Mouse (Mus musculus): Measurements from ENCODE around the gene Icosl. TPM values are rescaled to one million over a fixed set of nuclear protein-coding genes. Genes with fewer than 3 reads are reported as not detected.

Gene Icosl
- total and polyA plus RNA-seq, 3 experiments: not detected

DNA sequence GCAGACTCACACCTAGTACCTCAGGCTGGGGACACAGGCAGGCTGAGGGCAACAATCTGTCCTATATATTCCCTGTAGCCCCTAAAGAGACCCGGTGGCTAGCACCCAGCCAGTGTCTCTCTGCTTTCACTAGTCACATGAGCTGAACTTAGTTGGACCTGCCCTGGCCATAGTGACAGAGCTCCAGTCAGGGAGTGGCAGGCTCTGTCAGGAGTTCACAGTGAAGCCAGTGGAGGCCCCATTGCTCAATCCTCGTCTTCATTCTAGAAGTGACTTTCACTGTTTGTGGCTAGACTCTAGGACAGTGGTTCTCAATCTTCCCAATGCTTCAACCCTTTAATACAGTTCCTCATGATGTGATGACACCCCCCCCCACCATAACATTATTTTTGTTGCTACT is 37.1 kb upstream of the Icosl start:
- Histone ChIP-seq H3K9me3 (replicated peaks; ENCODE audit: insufficient read depth, low read length) (no peaks in the 10 kb centered on the region), H3K27me3 (ENCODE audit: control insufficient read depth in 1 of 2, insufficient read depth in 2 of 2, low read length in 2 of 2) (peaks cover 5% of the 10 kb centered on the region in 2 experiments), H3K9ac (ENCODE audit: control insufficient read depth, low read depth, low read length, poor library complexity, severe bottlenecking) (no peak overlapping the region), H3K4me1 (ENCODE audit: control insufficient read depth in 1 of 2, insufficient read depth in 2 of 2, low read length in 2 of 2) (no peaks in the 10 kb centered on the region), H3K27ac (ENCODE audit: control insufficient read depth, low read depth, low read length) (no peak overlapping the region), H3K36me3 (ENCODE audit: control insufficient read depth in 1 of 2, insufficient read depth in 2 of 2, low read length in 2 of 2) (no peaks in the 10 kb centered on the region), H3K79me2 (ENCODE audit: control insufficient read depth, insufficient read depth, low read length, poor library complexity) (no peaks in the 10 kb centered on the region), H3K4me3 (ENCODE audit: control insufficient read depth in 1 of 2, insufficient read depth in 1 of 2, low read depth in 2 of 2, low read length in 2 of 2) (no peak overlapping the region)
- no peak for TF ChIP-seq JUND (IDR thresholded peaks at IDR 0.05; ENCODE audit: low read depth, low read length)
- TF ChIP-seq POLR2AphosphoS2 (IDR thresholded peaks at IDR 0.05; ENCODE audit: low read length): no peak
- no peak for TF ChIP-seq POLR2A (IDR thresholded peaks at IDR 0.05; ENCODE audit: control insufficient read depth in 1 of 2, insufficient read depth in 1 of 2, low read depth in 1 of 2, low read length in 2 of 2, poor library complexity in 1 of 2)
- no peak for TF ChIP-seq NRF1 (IDR thresholded peaks at IDR 0.05; ENCODE audit: insufficient read depth, low read depth, low read length, poor library complexity, severe bottlenecking)
- TF ChIP-seq MAFK (IDR thresholded peaks at IDR 0.05; ENCODE audit: borderline replicate concordance, low read depth, low read length): no peak
- no peak for TF ChIP-seq TBP (IDR thresholded peaks at IDR 0.05; ENCODE audit: low read depth, low read length)
- TF ChIP-seq EP300 (IDR thresholded peaks at IDR 0.05; ENCODE audit: low read depth in 1 of 2, low read length in 2 of 2): no peak
- TF ChIP-seq NELFE (IDR thresholded peaks at IDR 0.05; ENCODE audit: low read depth, low read length): no peak
- TF ChIP-seq BHLHE40 (IDR thresholded peaks at IDR 0.05; ENCODE audit: borderline replicate concordance, low read depth, low read length): no peak
- TF ChIP-seq CTCF (IDR thresholded peaks at IDR 0.05 in 2 of 3, conservative IDR thresholded peaks at IDR 0.05 in 1 of 3; ENCODE audit: control insufficient read depth in 1 of 3, insufficient read depth in 1 of 3, low read depth in 2 of 3, low read length in 3 of 3, poor library complexity in 1 of 3, severe bottlenecking in 1 of 3): no peak
- no peak for TF ChIP-seq UBTF (IDR thresholded peaks at IDR 0.05; ENCODE audit: borderline replicate concordance, insufficient read depth, low read depth, low read length)
- TF ChIP-seq ZNF384 (IDR thresholded peaks at IDR 0.05; ENCODE audit: low read depth, low read length): no peak
- TF ChIP-seq E2F4 (IDR thresholded peaks at IDR 0.05; ENCODE audit: borderline replicate concordance, low read depth, low read length): no peak
- no peak for TF ChIP-seq MAZ (IDR thresholded peaks at IDR 0.05; ENCODE audit: low read depth, low read length)
- TF ChIP-seq CHD2 (IDR thresholded peaks at IDR 0.05; ENCODE audit: low read length): no peak
- no peak for TF ChIP-seq RAD21 (IDR thresholded peaks at IDR 0.05; ENCODE audit: low read depth, low read length)
- DNase-seq (ENCODE audit: low read depth, low spot score): no peak

DNA sequence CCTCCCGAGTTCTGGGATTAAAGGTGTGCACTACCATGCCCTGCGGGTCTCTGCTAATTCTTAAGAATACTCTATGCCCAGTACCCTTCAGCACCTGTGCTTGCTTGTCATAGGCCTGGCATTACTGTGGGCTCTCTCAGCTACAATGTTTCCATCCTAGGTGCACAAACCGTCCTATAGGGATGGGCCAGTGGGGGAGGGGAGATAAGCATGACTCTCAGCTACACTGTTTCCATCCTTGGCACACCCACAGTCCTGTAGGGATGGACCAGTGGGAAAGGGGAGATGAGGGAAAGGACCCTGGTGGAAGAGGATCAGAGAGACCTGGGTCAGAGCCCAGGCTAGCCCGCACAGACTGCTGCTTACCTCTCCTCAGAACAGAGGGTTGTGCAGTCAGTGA is 32.0 kb upstream of the Icosl start:
- H3K4me1 ChIP-seq (ENCODE audit: control insufficient read depth in 1 of 2, insufficient read depth in 2 of 2, low read length in 2 of 2): no peaks in the 10 kb centered on the region
- H3K27me3 ChIP-seq (ENCODE audit: control insufficient read depth in 1 of 2, insufficient read depth in 2 of 2, low read length in 2 of 2): peaks cover 5% of the 10 kb centered on the region in 2 experiments
- no peak overlapping the region for H3K27ac ChIP-seq (ENCODE audit: control insufficient read depth, low read depth, low read length)
- no peaks in the 10 kb centered on the region for H3K79me2 ChIP-seq (ENCODE audit: control insufficient read depth, insufficient read depth, low read length, poor library complexity)
- H3K9me3 ChIP-seq (replicated peaks; ENCODE audit: insufficient read depth, low read length): no peaks in the 10 kb centered on the region
- H3K9ac ChIP-seq (ENCODE audit: control insufficient read depth, low read depth, low read length, poor library complexity, severe bottlenecking): no peak overlapping the region
- TF ChIP-seq SIN3A (IDR thresholded peaks at IDR 0.05; ENCODE audit: low read length): no peak
- no peak for DNase-seq (ENCODE audit: low read depth, low spot score)
- H3K36me3 ChIP-seq (ENCODE audit: control insufficient read depth in 1 of 2, insufficient read depth in 2 of 2, low read length in 2 of 2): no peaks in the 10 kb centered on the region
- no peak overlapping the region for H3K4me3 ChIP-seq (ENCODE audit: control insufficient read depth in 1 of 2, insufficient read depth in 1 of 2, low read depth in 2 of 2, low read length in 2 of 2)

Data from MEL (cell line).